Mouse (Mus musculus): ENCODE data around the gene 1810013L24Rik. TPM values are rescaled to one million over a fixed set of nuclear protein-coding genes. Genes with fewer than 3 reads are reported as not detected.
"Not testable (repeated sequence)": the region's sequence is repeated elsewhere in the genome, so short reads cannot be mapped to it uniquely, and the experiment has no call there.

1810013L24Rik gene
- total RNA-seq, 4 experiments from 2014 or later, result 103 to 114 (median 109) TPM

DNA sequence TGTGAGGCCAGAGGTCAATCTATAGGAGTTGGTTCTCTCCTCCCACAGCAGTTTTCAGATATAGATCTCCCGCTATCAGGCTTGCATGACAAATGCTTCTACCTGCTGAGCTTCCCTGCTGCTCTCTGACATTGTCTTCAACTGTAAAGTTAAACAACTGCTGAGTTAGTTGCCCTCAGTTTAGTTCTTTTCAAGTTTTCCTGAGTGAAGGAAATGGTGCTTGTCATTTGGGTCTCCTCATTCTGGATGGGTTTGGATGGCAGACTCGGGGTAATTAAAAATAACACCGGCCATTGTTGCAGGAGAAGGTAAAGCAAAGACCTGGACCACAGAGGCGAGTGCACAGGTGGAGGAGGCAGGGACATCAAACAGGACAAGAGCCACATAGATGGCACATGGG, 64.3 kb downstream of the 1810013L24Rik start:
- not testable (repeated sequence) for DNase-seq (ENCODE audit: low spot score in 2 of 2)

DNA sequence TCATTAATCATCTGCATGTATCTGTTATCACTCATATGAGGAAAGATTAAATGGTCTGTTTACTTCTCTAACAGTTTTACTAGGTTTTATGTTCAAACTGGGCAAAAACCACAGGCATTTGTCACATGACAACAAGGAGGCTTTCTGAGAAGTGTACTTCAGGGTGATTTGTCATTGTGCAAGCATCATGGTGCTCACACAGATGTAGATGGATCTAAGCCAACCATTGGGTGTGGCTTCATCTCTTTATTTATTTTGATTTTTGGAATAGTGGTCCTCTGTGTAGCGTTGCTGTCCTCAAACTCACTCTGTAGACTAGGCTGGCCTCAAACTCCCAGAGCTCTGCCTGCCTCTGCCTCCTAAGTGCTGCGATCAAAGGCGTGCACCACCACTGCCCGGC, 65.4 kb downstream of the 1810013L24Rik start:
- DNase-seq (ENCODE audit: low spot score in 2 of 2), result no peak

DNA sequence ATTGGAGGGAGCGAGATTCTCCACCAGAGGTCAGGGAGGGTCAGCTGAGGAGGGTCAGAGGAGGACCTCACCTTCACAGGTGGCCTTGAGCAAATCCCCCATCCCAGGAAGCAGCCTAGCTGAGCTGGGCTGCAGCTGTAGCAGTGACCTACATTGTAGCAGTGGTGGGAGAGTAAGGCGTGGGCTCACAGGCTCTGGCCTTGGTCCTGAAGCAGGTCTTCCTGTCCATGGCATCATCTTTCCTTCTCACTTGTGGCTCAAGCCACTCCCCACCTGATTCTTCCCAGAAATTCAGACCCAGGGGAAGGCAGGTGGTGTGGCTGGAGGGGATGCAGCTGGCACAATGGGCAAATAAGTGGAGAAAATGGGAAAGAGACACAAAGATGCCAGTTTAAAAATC, 76.2 kb downstream of the 1810013L24Rik start:
- DNase-seq (ENCODE audit: low spot score in 2 of 2), result not testable (repeated sequence)

Other genes with a start within 250 kb of the 1810013L24Rik start
- gene Pmm2, start 192.4 kb upstream of the 1810013L24Rik start, total RNA-seq (2022), result 10 to 100 TPM; 28.6 to 33.1 (median 29.1) TPM
- gene Tmem186, start 192.4 kb upstream of the 1810013L24Rik start, total RNA-seq (2022), result 10 to 100 TPM; 12.5 to 14.2 (median 13.5) TPM
- gene Carhsp1, start 157.9 kb upstream of the 1810013L24Rik start, total RNA-seq (2022), result 10 to 100 TPM; 29.8 to 33.0 (median 31.3) TPM
- not detected for gene Gm5767, start 149.3 kb upstream of the 1810013L24Rik start, total RNA-seq (2022)
- gene Usp7, start 37.8 kb upstream of the 1810013L24Rik start, total RNA-seq (2022), result 100 to 1,000 TPM; 149 to 164 (median 158) TPM

Data from left cerebral cortex, adult 8-10 months (tissue).